Mouse (Mus musculus) forebrain, embryonic 12.5 days (tissue): ENCODE data around the gene Max. TPM values are rescaled to one million over a fixed set of nuclear protein-coding genes. Genes with fewer than 3 reads are reported as not detected.

Experiments used
- ATAC-seq: fragments of 200-750 bp; cut with Nextera tagmentation; 2 replicates; pipeline ENCODE4 v1.8.0; 2017; ENCODE audit warnings: moderate TSS enrichment; ENCODE audit not compliant: low FRiP score
- H3K27ac ChIP-seq: fragments of 300-500 bp; sonication (generic); 2 replicates; pipeline ENCODE4 v1.5.1; 2016; ENCODE audit warnings: mild to moderate bottlenecking
- H3K27me3 ChIP-seq: fragments of 300-500 bp; sonication (generic); 2 replicates; pipeline ENCODE4 v1.6.1; 2016; ENCODE audit warnings: mild to moderate bottlenecking
- H3K36me3 ChIP-seq: fragments of 300-500 bp; sonication (generic); replicated peaks from 2 replicates; pipeline ENCODE4 v1.6.1; 2016; ENCODE audit warnings: mild to moderate bottlenecking
- H3K4me1 ChIP-seq: fragments of 300-500 bp; sonication (generic); 2 replicates; pipeline ENCODE4 v1.6.1; 2016
- H3K4me2 ChIP-seq: fragments of 300-500 bp; sonication (generic); 2 replicates; pipeline ENCODE4 v1.6.1; 2016; ENCODE audit warnings: mild to moderate bottlenecking, moderate library complexity
- H3K4me3 ChIP-seq: fragments of 300-500 bp; sonication (generic); replicated peaks from 2 replicates; pipeline ENCODE4 v1.5.1; 2016; ENCODE audit warnings: mild to moderate bottlenecking
- H3K9ac ChIP-seq: fragments of 300-500 bp; sonication (generic); 2 replicates; pipeline ENCODE4 v1.6.1; 2016; ENCODE audit warnings: mild to moderate bottlenecking
- H3K9me3 ChIP-seq: fragments of 300-500 bp; sonication (generic); 2 replicates; pipeline ENCODE4 v1.6.1; 2016
- WGBS: fragments of 180-500 bp; shearing (Covaris S2); methylation state at CpG from one replicate; pipeline ENCODE4 v1.1.7; 2016; 5-methylcytosine and 5-hydroxymethylcytosine counted together
- polyA plus RNA-seq: library from polyadenylated mRNA; unstranded; fragments of >200 nt; fragmentation: Nextera tagmentation; extraction: Ambion mirVana; gene quantifications from 2 replicates; pipeline ENCODE4 v1.2.1, GENCODE M21; 2016

Gene Max
- polyA plus RNA-seq, 1 experiment from 2014 or later = 23.4 TPM

- H3K9ac ChIP-seq = no peak overlapping the region
- ATAC-seq = no peak
- H3K4me1 ChIP-seq = peaks cover 9% of the 10 kb centered on the region
- H3K27ac ChIP-seq = no peak overlapping the region
- H3K9me3 ChIP-seq = no peaks in the 10 kb centered on the region
- 74% methylated on average over 3 of the region's 3 CpGs for WGBS
- H3K4me3 ChIP-seq = no peak overlapping the region
- peaks cover 9% of the 10 kb centered on the region; the same call in 1 of the 2 replicates for H3K36me3 ChIP-seq
- H3K4me2 ChIP-seq = no peak overlapping the region
- no peaks in the 10 kb centered on the region for H3K27me3 ChIP-seq
Measured at GRCm38 (mm10) chr12:76891160-76891559, 70.8 kb downstream of the Max start.

DNA sequence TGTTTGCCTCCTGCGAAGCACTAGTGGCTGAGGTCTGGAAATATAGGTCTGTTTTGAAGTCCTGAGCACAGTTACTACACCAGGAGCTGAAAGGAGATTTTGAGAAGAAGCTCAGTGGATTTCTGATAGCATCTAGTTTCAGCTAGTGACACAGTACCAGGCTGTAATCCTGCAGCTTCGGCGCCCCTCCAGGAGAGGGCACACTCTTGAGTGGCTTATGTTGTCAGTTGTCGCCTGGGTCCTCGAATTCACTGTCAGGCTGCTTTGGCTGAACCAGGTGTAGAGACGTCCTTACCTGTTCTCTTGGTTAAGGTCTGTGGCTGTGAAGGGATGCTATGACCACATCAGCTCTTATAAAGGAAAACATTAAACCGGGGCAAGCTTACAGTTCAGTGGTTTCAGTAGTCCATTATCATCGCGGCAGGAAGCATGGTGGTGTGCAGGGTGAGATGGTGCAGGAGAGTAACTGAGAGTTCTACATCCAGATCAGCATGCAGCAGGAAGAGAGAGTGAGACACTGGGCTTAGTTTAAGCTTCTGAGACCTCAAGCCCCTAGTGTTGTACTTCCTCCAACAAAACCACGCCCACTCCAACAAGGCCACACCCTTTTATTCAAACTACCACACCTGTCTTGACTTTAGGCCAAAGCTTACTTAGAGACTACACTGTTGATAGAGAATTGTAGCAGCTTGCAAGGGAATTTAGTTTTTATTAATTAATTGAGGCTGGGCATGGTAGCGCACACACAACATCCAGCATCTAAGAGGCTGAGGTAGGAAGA, 72.4 kb downstream of the Max start:
- H3K27ac ChIP-seq = no peak overlapping the region
- no peaks in the 10 kb centered on the region for H3K4me1 ChIP-seq
- no peak overlapping the region for H3K9ac ChIP-seq
- 89% methylated on average over 11 of the region's 11 CpGs for WGBS
- no peak overlapping the region for H3K4me3 ChIP-seq
- ATAC-seq = no peak
- H3K4me2 ChIP-seq = no peak overlapping the region
- peaks cover 9% of the 10 kb centered on the region; the same call in 1 of the 2 replicates for H3K36me3 ChIP-seq
- no peaks in the 10 kb centered on the region for H3K27me3 ChIP-seq
- H3K9me3 ChIP-seq = no peaks in the 10 kb centered on the region

GRCm38 (mm10) chr12:76887941-76888340, 74.1 kb downstream of the Max start:
- Histone ChIP-seq H3K27ac (no peak overlapping the region), H3K4me1 (no peaks in the 10 kb centered on the region), H3K4me3 (no peak overlapping the region), H3K36me3 (peaks cover 9% of the 10 kb centered on the region; the same call in 1 of the 2 replicates), H3K27me3 (no peaks in the 10 kb centered on the region), H3K4me2 (no peak overlapping the region), H3K9ac (no peak overlapping the region), H3K9me3 (no peaks in the 10 kb centered on the region)
- WGBS = 94% methylated on average over 12 of the region's 12 CpGs
- no peak for ATAC-seq

Other genes with a start within 250 kb of the Max start
- gene Churc1, start 196.7 kb downstream of the Max start, polyA plus RNA-seq = 70.1 and 79.0 TPM in 2 replicates
- 35.2 and 37.3 TPM in 2 replicates for gene Fntb, start 196.6 kb downstream of the Max start, polyA plus RNA-seq
- gene Gpx2, start 166.6 kb downstream of the Max start, polyA plus RNA-seq = 0.33 and 1.2 TPM in 2 replicates
- 11.8 and 13.8 TPM in 2 replicates for gene Rab15, start 139.3 kb downstream of the Max start, polyA plus RNA-seq